Mouse (Mus musculus): ENCODE data around the gene Rpl22. TPM values are rescaled to one million over a fixed set of nuclear protein-coding genes. Genes with fewer than 3 reads are reported as not detected.

Gene Rpl22
- polyA plus RNA-seq, 1 experiment: 29.3 TPM

DNA sequence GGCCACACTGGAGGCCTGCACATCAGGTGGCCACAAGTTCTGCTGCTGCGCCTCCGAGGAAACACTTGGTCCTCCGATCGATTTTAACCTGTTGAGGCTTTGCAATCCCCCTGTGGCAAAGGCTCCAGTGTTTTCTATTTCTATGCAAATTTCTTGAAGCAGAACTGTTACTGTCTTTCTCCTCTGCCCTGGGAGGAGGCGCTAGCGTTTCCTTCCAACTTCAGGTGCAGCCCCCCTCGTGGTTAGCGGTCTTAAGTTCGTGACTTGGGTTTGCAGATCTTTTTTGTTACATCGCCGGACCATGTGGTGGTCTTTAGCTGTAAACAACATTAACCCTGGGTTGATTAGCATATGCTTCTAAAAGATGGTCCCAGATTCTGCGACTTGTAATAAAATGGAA is 8.0 kb downstream of the Rpl22 start:
- H3K4me1 ChIP-seq (ENCODE audit: control insufficient read depth, insufficient read depth, insufficient read length): no peaks in the 10 kb centered on the region; the same call in 1 of the 2 replicates

DNA sequence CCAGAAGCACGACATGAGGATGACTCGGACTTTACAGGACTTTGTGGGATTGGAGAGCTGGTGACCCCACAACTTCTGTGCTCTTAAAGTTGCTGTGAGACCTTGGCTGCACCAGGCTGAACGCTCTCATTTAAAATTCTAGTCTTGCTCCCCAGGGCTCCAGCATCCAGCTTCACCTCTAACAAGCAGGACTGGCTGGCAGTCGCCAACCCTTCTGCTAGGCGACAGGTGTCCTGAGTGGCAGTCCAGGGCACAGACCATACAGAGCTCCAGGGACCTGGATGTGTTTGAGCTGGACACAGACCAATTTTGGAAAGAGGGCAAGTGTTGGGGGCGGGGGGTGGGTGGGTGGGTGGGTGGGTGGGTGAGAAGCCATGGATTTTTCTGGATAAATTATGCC is 12.2 kb downstream of the Rpl22 start:
- DNase-seq (ENCODE audit: low read depth in 1 of 2, low spot score in 2 of 2): no peak
- H3K27me3 ChIP-seq (ENCODE audit: control insufficient read depth, insufficient read depth, low read length): peaks cover 13% of the 10 kb centered on the region
- TF ChIP-seq POLR2A (IDR thresholded peaks at IDR 0.05; ENCODE audit: low read depth, low read length) (no peak), CTCF (IDR thresholded peaks at IDR 0.05; ENCODE audit: extremely low read depth, insufficient read depth, insufficient read length, insufficient replicate concordance) (no peak)
- H3K4me3 ChIP-seq (ENCODE audit: extremely low read depth, insufficient read depth, insufficient read length): no peak overlapping the region
- WGBS: 58% methylated on average over 6 of the region's 6 CpGs
- H3K4me1 ChIP-seq (ENCODE audit: control insufficient read depth, insufficient read depth, insufficient read length): no peaks in the 10 kb centered on the region; the same call in 1 of the 2 replicates
- no peak overlapping the region for H3K27ac ChIP-seq (ENCODE audit: insufficient read depth, low read length)
- H3K36me3 ChIP-seq (ENCODE audit: control insufficient read depth, insufficient read depth, low read length): peaks cover 8% of the 10 kb centered on the region

More for the DNA sequence above, 8.0 kb downstream of the Rpl22 start:
- Histone ChIP-seq H3K4me3 (ENCODE audit: extremely low read depth, insufficient read depth, insufficient read length) (no peak overlapping the region), H3K27ac (ENCODE audit: insufficient read depth, low read length) (no peak overlapping the region), H3K36me3 (ENCODE audit: control insufficient read depth, insufficient read depth, low read length) (peaks cover 39% of the 10 kb centered on the region), H3K27me3 (ENCODE audit: control insufficient read depth, insufficient read depth, low read length) (peaks cover 5% of the 10 kb centered on the region)
- DNase-seq (ENCODE audit: low read depth in 1 of 2, low spot score in 2 of 2): no peak
- no peak for TF ChIP-seq CTCF (IDR thresholded peaks at IDR 0.05; ENCODE audit: extremely low read depth, insufficient read depth, insufficient read length, insufficient replicate concordance)
- WGBS: 92% methylated on average over 12 of the region's 12 CpGs

DNA sequence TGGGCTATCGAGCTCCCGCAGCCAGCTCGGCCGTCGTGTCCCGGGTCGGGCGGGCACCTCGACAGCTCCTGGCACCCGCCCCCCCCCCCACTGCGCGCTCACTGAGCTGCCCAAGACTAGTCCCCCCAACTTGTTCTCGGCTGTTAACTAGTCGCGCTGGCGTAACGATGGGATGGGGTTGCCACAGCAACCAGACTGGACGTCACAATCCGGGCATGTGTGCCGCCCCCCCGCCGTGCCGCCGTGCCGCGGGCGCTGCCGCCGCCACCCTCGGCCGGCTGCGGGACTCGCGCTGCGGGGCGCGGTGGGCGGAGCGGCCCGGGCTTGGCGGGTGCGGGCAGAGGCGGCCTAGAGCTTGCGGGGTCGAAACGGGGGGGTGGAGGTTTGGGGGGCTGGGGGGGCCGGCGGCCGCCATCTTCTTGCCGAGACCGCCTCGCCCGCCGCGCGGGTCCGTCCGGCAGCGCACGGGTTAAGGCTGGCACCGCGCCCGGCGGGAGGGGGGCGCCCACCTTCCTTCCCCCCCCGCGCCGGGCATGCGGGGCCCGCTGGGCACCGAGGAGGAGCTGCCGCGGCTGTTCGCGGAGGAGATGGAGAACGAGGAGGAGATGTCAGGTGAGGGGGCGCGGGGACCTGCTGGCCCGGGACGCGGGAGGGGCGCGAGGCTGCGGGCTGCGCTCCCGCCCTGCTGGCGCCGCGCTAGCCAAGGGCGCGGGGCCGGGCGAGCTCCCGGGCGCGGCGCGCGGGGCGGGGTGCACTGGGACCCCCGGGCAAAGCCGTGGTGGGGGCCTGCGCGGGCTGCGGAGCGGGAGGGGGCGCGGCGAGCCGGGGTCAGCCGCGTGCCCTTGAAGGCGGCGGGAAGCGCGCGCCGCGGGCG is 13.1 kb downstream of the Rpl22 start, which contains the start of gene Chd5:
TSS of gene Chd5 (plus strand) at position 233 of the 874 bp plus-strand sequence.
- 4% methylated on average over 88 of the region's 120 CpGs for WGBS
- DNase-seq (ENCODE audit: low read depth in 1 of 2, low spot score in 2 of 2): no peak
- Histone ChIP-seq H3K36me3 (ENCODE audit: control insufficient read depth, insufficient read depth, low read length) (peaks cover 2% of the 10 kb centered on the region), H3K27ac (ENCODE audit: insufficient read depth, low read length) (no peak within 1 kb of the TSS), H3K27me3 (ENCODE audit: control insufficient read depth, insufficient read depth, low read length) (peaks cover 13% of the 10 kb centered on the region), H3K4me3 (ENCODE audit: extremely low read depth, insufficient read depth, insufficient read length) (peak within 1 kb of the TSS; percentile 16; the same call in 1 of the 2 replicates), H3K4me1 (ENCODE audit: control insufficient read depth, insufficient read depth, insufficient read length) (no peaks in the 10 kb centered on the region; the same call in 1 of the 2 replicates)
- TF ChIP-seq POLR2A (IDR thresholded peaks at IDR 0.05; ENCODE audit: low read depth, low read length): no peak
- TF ChIP-seq CTCF (IDR thresholded peaks at IDR 0.05; ENCODE audit: extremely low read depth, insufficient read depth, insufficient read length, insufficient replicate concordance): no peak

DNA sequence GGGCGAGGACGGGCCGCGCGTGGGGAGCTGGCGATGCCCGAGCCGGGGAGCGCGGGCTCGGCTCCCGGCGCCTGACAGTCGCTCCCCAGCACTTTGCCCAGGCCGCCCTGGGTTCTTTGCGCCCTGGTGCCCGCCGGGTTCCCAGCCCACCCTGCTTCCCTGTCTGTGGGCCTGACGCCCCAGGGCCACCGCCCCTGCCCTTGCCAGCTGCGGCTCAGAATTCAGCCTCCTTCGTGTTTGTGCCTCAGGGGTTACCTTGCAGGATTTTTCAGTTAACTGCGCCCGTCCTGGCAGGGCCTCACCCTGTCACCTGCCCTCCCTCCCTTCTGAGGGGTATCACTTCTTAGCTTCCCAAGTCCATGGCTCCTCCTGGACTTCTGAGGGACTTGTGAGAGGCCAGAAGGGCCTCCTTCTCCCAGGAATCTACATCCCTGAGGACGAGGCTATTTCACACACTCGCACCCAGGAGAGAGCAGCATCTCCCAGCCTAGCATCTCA is 13.8 kb downstream of the Rpl22 start:
- no peak for TF ChIP-seq CTCF (IDR thresholded peaks at IDR 0.05; ENCODE audit: extremely low read depth, insufficient read depth, insufficient read length, insufficient replicate concordance)
- no peak for TF ChIP-seq POLR2A (IDR thresholded peaks at IDR 0.05; ENCODE audit: low read depth, low read length)
- H3K36me3 ChIP-seq (ENCODE audit: control insufficient read depth, insufficient read depth, low read length): no peaks in the 10 kb centered on the region; the same call in 1 of the 2 replicates
- H3K27ac ChIP-seq (ENCODE audit: insufficient read depth, low read length): no peak overlapping the region
- no peaks in the 10 kb centered on the region; the same call in 1 of the 2 replicates for H3K4me1 ChIP-seq (ENCODE audit: control insufficient read depth, insufficient read depth, insufficient read length)
- no peak overlapping the region for H3K4me3 ChIP-seq (ENCODE audit: extremely low read depth, insufficient read depth, insufficient read length)
- 17% methylated on average over 12 of the region's 26 CpGs for WGBS
- DNase-seq (ENCODE audit: low read depth in 1 of 2, low spot score in 2 of 2): no peak
- H3K27me3 ChIP-seq (ENCODE audit: control insufficient read depth, insufficient read depth, low read length): peaks cover 13% of the 10 kb centered on the region

DNA sequence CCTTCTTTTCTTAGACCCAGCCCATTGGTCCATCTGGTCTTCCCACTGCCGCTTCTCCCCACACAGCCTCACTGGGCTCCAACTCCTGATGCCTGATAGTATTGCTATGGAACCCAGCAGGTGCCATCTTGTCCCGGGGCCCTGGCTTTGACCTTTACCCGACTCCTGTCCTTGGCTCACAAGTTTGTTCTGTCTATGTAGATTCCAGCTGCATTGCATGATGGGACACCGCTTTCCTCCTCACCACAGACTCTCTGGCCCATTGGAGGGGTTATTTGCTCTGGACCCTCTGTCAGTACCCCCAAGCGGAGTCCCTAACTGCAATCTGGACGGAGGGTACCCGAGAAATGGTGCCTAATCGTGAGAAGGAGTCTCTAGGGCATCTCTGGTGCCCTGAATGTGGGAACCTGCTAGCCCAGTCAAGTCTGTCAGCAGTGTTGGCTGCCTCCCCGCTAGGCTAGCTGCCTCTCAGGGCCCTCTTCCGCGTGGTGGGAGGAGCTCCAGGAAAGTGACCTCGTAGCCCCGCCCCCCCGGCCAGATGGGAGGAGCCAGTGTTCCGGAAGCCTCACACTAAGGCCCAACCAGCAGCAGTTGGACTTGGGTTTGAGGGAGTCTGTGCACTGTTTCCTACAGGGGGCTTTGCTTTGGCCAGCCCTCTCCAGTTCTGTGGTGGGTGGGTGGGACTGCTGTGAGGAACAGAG is 15.2 kb downstream of the Rpl22 start:
- Histone ChIP-seq H3K27me3 (ENCODE audit: control insufficient read depth, insufficient read depth, low read length) (peaks cover 13% of the 10 kb centered on the region), H3K4me3 (ENCODE audit: extremely low read depth, insufficient read depth, insufficient read length) (no peak overlapping the region), H3K4me1 (ENCODE audit: control insufficient read depth, insufficient read depth, insufficient read length) (no peaks in the 10 kb centered on the region; the same call in 1 of the 2 replicates), H3K27ac (ENCODE audit: insufficient read depth, low read length) (no peak overlapping the region), H3K36me3 (ENCODE audit: control insufficient read depth, insufficient read depth, low read length) (no peaks in the 10 kb centered on the region)
- WGBS: 48% methylated on average over 15 of the region's 15 CpGs
- TF ChIP-seq POLR2A (IDR thresholded peaks at IDR 0.05; ENCODE audit: low read depth, low read length) (no peak), CTCF (IDR thresholded peaks at IDR 0.05; ENCODE audit: extremely low read depth, insufficient read depth, insufficient read length, insufficient replicate concordance) (no peak)
- no peak for DNase-seq (ENCODE audit: low read depth in 1 of 2, low spot score in 2 of 2)

DNA sequence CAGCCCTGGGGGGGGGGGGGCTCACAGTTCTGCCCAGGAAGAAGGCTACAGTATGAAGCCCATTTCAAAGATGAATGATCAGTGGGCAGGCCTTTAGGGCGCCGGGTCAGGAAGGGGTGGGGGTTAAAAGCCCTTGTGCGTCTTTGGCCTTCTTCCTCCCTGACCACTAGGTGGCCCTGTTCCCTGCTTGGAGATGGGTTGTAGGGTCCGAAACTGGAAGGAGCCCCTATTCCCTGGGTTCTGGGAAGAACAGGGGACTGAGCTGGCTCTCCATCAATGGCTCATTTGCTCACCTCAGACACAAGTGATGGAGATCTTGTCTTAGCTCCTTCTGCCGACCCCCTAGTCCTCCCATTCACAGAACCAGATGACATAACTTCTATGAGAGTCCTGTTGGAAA is 17.8 kb downstream of the Rpl22 start:
- WGBS: 12% methylated on average over 5 of the region's 5 CpGs
- H3K27me3 ChIP-seq (ENCODE audit: control insufficient read depth, insufficient read depth, low read length): peaks cover 12% of the 10 kb centered on the region

More for the DNA sequence above, 17.8 kb downstream of the Rpl22 start:
- Histone ChIP-seq H3K4me1 (ENCODE audit: control insufficient read depth, insufficient read depth, insufficient read length) (no peaks in the 10 kb centered on the region), H3K36me3 (ENCODE audit: control insufficient read depth, insufficient read depth, low read length) (no peaks in the 10 kb centered on the region), H3K27ac (ENCODE audit: insufficient read depth, low read length) (no peak overlapping the region), H3K4me3 (ENCODE audit: extremely low read depth, insufficient read depth, insufficient read length) (no peak overlapping the region)
- DNase-seq (ENCODE audit: low read depth in 1 of 2, low spot score in 2 of 2): no peak
- TF ChIP-seq POLR2A (IDR thresholded peaks at IDR 0.05; ENCODE audit: low read depth, low read length) (no peak), CTCF (IDR thresholded peaks at IDR 0.05; ENCODE audit: extremely low read depth, insufficient read depth, insufficient read length, insufficient replicate concordance) (peak; percentile 43; the same call in 1 of the 2 replicates)

All from spleen, adult 2 months (tissue).